Mouse (Mus musculus) granulocyte monocyte progenitor cell, adult 5-6 weeks (primary cell): ENCODE results near the gene Ggt6. TPM values are rescaled to one million over a fixed set of nuclear protein-coding genes. Genes with fewer than 3 reads are reported as not detected.
A peak's percentile ranks its signal among the peaks of the same experiment; 100 is the strongest.

Experiments
- ATAC-seq: replicated peaks from 2 replicates; pipeline ENCODE4 v1.8.0; 2016; ENCODE audit warnings: mild to moderate bottlenecking, moderate TSS enrichment, inconsistent platforms; ENCODE audit not compliant: poor library complexity, severe bottlenecking
- total RNA-seq, 2 experiments: library from RNA; stranded (forward) in 1 of 2; stranded (reverse) in 1 of 2; fragments of 200-712, 200-1000 nt in 1 of 2; fragments of >200 nt in 1 of 2; fragmentation: Nextera tagmentation in 1 of 2; gene quantifications; 2 replicates each; pipeline ENCODE4 v1.2.3; 2014 to 2017

The Ggt6 gene
- total RNA-seq, 2 experiments from 2014 or later = not detected

DNA sequence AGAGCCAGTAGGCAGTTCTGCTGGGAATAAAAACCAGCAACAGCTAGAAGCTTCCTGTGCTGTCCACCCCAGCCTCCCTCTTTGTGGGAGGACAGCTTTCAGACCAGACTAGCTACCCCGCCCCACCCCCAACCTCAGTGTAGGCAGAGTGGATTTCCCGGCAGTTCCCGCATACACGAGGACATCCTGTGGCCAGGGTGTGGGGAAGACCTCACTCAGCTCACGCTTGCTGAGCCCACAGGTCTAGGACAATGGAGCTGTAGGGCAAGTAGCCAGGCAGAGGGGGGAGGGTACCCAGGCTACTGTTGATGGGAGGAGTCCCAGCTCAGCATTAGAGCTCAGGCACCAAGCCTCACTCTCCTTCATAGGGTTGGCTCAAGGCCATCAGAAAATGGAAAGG lies 33.9 kb downstream of the Ggt6 start:
- peak; percentile 8; the same call in 1 of the 2 replicates for ATAC-seq

DNA sequence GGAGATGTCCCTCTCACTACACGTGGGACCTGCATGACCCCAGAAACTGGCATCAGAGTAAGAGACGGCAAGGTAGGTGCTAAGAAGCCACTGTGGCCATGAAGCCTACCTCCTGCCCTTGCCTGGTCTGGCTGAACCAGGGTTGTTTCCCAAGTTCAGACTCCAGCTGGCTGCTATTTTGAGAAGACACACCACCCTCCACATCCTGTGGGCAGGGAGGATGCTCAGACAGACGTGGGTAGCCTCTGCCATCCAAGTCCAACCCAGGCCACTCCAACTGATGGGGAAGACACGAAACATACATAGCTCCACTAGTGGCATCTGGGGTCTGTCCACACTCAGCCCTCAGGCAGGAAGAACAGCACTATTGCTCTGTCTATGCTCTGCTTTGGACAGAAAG lies 34.7 kb downstream of the Ggt6 start:
- ATAC-seq = no peak

DNA sequence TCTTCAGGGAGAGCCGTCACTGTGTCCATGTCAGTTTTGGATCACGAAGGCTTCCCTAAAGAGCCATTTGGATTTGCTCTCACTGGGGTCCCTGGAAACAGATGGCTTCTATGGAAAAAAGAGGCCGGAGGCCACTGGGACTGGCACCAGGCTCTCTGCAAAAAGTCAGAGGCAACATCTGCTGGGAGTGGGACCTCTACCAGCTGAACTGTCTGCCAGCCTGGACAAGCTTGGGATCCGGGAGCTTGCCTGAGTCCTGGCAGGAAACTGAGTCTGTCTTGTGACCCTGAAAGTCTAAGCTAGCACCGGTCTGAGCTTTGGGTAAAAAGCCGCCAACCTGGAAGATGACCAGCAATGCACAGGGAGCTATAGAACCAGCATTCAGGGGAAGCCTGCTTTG lies 36.1 kb downstream of the Ggt6 start:
- ATAC-seq = no peak

DNA sequence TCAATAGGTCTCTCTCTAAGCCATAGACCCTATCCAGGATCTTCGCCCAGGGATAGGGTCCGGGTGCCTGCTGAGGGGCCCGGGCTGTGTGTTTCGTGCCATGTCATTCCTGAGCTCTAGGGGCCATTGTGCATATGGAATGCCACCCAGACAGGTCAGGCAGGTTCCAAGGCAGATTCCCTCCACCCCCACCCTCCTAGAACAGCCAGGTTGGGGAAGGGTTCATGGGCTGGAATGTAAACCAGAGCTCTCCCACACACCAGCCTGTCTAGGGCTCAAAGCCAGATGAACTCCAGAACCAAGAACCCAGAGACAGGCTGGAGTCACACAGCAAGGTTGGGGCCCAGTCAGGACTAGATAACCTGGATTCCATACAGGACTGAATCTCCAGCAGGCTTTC lies 38.2 kb downstream of the Ggt6 start:
- ATAC-seq = no peak

DNA sequence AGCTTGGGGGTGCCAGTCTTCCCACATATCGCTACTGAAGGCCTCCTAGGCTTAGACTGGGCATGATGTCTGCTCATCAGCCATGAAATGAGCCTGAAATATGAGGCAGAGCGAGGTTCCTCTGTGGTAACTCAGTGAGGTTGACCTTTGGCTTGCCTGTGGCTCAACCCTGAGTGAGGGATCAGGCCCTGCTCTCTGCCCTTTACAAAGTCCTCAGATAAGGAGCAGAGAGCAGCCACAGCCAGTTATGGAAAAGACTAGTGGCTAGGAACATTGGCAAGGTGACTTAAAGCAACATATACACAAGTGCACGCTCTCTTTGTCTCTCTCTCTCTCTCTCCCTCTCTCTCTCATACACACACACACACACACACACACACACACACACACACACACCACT lies 39.6 kb downstream of the Ggt6 start:
- no peak for ATAC-seq

DNA sequence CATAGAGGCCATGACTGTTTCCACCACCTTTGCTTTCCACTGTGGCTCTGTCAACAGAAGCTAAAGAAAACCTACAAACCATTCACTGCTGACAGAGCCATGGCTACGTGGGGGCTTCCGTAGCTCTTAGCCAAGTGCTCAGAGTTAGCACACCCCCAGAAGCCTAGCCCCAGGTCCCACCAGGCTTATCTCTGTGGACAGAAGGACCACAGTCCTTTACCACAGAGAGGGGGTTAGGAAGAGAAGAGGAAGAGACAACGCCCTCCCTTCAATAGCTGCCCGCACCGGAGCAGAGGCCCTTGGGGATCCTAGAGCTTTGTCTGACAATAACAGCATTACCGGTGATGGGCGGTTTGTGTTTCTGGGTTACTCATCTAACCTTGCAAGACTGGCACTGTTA lies 40.1 kb downstream of the Ggt6 start:
- peak; percentile 80 for ATAC-seq

DNA sequence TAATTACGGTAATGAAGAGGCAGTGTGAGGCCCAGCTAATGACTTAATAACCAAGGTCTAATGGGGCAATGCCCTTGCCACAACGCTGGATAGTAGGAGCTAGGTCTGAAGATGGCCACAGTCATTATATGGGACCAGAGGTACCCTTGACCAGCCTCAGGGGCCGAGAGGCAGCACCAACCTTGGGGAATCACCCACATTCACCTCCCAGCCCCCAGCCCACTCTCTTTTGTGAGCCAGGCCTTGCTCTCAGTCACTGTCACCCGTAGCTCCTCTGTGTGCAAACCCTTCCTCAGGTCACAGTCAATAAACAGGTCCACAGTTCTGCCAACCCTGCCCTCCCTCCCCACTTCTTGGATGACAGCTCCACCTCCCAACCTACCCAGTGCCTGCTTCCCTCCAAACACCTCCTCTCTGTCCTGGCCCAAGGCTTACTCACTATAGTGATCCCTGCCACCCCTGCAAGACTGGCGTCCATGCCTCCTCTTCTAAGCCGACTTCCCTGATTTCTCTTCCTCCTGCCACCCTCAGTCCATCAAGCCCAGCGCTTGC lies 40.8 kb downstream of the Ggt6 start:
- peak; percentile 21; the same call in 1 of the 2 replicates for ATAC-seq

DNA sequence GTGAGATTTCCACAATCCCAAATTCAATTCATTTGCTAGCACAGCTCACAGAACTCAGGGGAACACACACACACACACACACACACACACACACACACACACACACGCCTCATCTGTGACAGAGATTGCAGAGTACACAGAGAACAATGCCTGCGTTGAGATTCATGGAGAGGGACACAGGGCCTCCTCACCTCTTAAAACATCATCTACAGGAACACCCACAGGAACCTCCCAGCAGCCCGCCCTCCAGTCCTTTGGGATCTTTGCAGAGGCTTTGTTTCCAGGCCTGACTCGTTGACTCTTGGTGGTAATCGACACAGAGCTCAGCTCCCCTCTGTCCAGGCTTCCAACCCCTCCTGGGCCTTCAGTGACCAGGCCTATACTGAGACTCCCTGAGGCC lies 41.9 kb downstream of the Ggt6 start:
- no peak for ATAC-seq

DNA sequence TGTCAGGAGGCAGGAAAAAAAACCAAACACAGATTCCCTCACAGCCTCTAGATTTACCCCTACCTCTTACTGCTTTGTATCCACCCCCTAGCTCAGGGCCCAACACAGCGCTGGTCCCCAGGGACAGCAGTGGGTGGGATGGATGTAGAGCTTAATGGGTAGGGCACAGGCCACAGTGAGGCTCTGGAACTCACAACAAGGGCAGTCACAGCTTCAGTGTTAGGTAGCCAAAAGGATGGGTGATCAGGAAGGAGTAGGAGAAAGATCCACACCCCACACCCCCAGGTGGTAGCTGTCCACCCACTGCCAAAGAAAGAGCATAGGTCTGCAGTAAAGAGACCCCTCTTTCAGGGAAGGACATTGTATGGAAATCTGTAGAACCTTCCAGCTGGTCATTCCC lies 42.3 kb downstream of the Ggt6 start:
- no peak for ATAC-seq

DNA sequence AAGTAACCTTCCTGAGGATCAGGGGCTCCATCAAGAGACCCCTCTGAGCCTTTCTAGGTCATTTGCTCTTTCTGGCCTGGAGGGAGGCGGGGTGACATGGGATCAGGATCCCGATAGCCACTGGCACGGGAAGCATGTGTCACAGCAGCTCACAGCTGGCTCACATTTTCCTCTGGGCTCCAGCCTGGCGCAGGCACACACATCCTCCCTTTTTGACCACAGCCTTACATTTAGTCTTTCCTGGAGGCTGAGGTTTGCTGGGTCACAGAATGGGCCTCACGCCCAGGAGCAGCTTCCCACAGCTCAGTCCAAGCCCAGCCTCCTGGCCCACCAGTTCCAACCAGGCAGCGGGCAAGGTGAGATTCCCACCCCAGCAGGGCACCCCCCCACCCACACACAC lies 42.9 kb downstream of the Ggt6 start:
- peak; percentile 27; the same call in 1 of the 2 replicates for ATAC-seq

DNA sequence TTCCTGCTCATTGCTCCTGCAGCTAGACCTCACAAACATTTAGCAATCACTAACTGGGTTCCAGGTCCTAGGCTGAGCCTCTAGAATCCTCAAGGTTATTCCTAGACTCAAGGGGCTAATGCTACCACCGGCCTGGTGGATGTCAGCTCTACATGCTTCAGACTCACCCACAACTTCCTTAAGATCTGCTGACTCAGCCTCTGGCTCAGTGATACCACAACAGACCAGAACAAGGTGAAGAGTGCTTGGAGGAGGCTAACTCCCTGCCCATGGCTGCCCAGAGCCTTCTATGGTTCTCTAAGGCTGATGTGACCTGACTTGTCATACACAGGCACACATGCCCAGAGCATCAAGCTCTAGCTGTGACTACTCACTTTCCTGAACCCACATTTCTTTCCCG lies 44.2 kb downstream of the Ggt6 start:
- peak; percentile 25; the same call in 1 of the 2 replicates for ATAC-seq

DNA sequence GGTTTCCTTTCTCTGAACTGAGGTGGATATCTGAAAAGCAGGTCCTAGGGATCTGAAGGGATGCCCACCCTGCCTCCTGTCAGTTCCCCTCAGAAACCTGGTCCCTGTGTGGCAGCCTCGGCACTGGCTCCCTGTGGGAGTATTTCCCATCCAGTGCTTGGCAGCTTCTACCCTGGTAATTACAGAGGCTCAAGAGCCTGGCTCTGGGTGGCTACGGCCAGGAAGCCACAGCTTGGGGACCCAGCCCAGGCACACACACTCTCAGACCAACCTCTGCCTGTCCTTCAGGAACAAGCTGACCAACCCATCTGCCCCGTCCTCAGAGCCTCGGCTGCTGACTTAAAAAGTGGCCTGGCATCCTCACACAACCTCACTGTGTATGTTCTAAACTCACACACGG lies 46.0 kb downstream of the Ggt6 start:
- ATAC-seq = no peak

DNA sequence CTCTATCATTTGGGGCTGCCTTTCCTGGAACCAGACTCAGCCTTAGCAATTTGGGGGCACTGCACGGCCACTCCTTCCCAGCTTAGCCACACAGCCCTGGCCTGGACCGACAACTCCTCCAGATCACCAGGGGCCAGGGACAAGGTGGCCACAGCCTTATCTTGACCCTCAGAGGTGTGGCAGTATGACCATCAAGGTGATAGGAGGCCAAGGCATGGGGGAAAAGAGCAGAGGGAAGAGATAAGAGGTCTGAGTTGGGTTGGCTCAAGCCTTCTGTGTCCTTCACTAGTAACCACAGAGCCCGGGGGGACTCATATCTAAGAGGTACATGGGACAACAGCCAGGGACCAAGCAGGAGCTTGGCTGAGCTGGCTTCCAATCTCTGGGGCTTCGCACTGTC lies 46.6 kb downstream of the Ggt6 start:
- no peak for ATAC-seq

DNA sequence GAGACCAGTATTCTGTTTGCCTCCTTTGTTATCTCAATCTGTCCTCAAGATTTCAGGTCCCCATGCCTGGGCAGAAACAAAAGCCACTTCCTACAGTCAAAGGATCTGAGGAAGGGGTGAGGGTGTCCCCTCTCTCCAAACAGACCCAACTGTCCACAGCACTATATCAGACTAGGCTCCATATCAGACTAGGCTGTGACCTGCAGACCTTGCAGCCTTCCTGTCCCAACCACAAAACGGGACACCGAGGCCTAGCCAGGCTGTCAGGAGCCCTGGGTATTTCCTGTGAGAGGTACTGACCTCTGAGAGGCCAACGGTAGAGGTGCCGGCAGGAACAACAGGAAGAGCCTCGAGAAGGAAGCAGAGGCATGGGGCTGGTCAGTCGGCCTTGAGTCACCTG lies 49.2 kb downstream of the Ggt6 start:
- peak; percentile 52 for ATAC-seq

DNA sequence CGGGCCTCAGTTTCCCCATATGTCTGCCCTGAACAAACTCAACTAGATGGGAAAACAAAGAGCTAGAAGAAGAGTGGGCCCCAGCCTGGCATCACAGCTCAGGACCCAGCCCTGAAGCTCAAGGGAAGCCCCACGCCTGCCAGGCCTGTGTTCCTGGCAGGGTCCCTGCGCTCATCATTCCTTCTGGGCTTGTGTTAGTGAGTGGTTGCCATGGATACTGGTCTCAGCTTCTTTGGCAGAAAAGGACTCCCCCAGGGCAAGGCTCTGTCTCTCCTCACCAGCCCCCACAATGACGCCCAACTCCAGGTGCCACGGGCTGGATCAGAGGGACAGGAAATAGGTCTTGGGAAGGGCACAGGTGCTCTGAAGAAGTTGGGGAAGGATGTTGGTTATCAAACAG lies 49.8 kb downstream of the Ggt6 start:
- ATAC-seq = no peak

DNA sequence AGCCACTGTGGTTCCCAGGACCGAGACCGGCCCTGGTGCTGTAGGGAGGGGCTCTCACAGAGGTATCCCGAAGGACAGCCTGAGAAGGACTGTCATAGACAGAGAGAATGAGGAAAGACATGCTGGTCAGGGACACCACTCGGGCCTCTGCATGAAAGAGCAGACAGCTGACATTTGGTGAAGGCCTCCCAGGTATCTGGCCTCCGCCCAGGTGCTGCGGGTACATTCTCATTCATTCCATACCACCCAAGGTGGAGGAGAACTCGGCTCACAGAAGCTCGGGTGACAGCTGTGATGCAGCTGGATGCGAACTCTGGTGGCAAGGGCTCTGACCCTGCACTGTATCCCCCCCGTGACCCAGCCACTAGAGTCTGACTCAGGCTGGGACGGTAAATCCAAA lies 50.6 kb downstream of the Ggt6 start:
- no peak for ATAC-seq

DNA sequence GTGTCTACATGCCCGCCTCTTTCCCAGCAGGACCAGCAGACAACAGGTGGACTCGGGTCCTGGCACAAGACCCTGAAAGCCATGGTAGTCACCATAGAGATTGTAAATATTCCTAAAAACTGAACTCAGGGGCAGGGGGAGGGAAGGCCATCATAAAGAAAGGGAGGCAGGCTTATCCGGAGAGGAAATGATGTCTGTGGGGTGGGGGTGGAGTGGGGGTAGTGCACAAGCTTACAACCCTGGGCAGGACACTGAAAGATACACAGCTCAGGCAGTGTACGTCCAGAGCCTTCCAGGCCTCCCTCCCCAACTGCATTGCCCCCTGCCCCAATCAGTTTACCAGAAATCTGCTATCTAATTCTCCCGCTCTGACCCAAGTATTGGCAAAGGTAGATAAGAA lies 51.8 kb downstream of the Ggt6 start:
- ATAC-seq = no peak

DNA sequence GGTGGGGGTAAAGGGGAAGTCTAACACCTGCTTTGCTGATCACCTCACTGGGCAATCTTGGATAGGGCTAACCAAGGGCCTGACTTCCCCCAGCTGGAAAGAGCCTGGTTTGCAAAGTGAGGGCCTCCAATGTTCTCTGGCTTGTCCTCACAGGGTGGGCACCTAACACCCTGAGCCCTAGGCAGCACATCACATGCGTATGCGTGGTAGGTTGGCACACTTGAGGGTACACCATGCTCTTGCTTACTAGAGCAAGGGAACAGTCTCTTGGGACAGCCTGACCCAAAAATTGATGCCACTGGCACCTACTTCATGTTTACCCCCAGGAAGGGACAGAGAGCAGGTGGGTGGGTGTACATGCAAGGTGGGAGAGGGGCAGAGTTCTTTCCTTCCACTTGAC lies 52.4 kb downstream of the Ggt6 start:
- no peak for ATAC-seq

Other genes with a start within 250 kb of the Ggt6 start
- gene Gm43951, start 228.7 kb upstream of the Ggt6 start, total RNA-seq (2014; fragmentation: Nextera tagmentation) = 0.21 TPM in 1 of 2 replicates, not detected in the other
- 1.0 and 1.1 TPM in 2 replicates for gene Gm43951, start 228.7 kb upstream of the Ggt6 start, total RNA-seq (2017)
- gene 4933427D14Rik, start 228.1 kb upstream of the Ggt6 start, total RNA-seq (2014; fragmentation: Nextera tagmentation) = 10.4 and 12.1 TPM in 2 replicates
- 7.2 and 34.4 TPM in 2 replicates for gene 4933427D14Rik, start 228.1 kb upstream of the Ggt6 start, total RNA-seq (2017)
- gene Txndc17, start 228.0 kb upstream of the Ggt6 start, total RNA-seq (2014; fragmentation: Nextera tagmentation) = 115 and 151 TPM in 2 replicates
- gene Txndc17, start 228.0 kb upstream of the Ggt6 start, total RNA-seq (2017) = 36.3 and 66.3 TPM in 2 replicates
- gene Med31, start 219.9 kb upstream of the Ggt6 start, total RNA-seq (2014; fragmentation: Nextera tagmentation) = 12.2 and 12.4 TPM in 2 replicates
- 12.7 and 20.9 TPM in 2 replicates for gene Med31, start 219.9 kb upstream of the Ggt6 start, total RNA-seq (2017)
- not detected in 2 replicates for gene Slc13a5, start 168.3 kb upstream of the Ggt6 start, total RNA-seq (2014; fragmentation: Nextera tagmentation)
- gene Slc13a5, start 168.3 kb upstream of the Ggt6 start, total RNA-seq (2017) = not detected in 2 replicates
- gene Xaf1, start 133.9 kb upstream of the Ggt6 start, total RNA-seq (2014; fragmentation: Nextera tagmentation) = 3.6 and 8.9 TPM in 2 replicates
- gene Xaf1, start 133.9 kb upstream of the Ggt6 start, total RNA-seq (2017) = 2.0 and 11.7 TPM in 2 replicates
- gene Fbxo39, start 121.1 kb upstream of the Ggt6 start, total RNA-seq (2014; fragmentation: Nextera tagmentation) = not detected in 2 replicates
- not detected in 2 replicates for gene Fbxo39, start 121.1 kb upstream of the Ggt6 start, total RNA-seq (2017)
- not detected in 2 replicates for gene Tekt1, start 73.1 kb upstream of the Ggt6 start, total RNA-seq (2014; fragmentation: Nextera tagmentation)
- gene Tekt1, start 73.1 kb upstream of the Ggt6 start, total RNA-seq (2017) = 0.15 TPM in 1 of 2 replicates, not detected in the other
- 0.79 and 1.2 TPM in 2 replicates for gene Smtnl2, start 23.8 kb upstream of the Ggt6 start, total RNA-seq (2014; fragmentation: Nextera tagmentation)
- not detected in 2 replicates for gene Smtnl2, start 23.8 kb upstream of the Ggt6 start, total RNA-seq (2017)
- gene Mybbp1a, start 5.8 kb downstream of the Ggt6 start, total RNA-seq (2014; fragmentation: Nextera tagmentation) = 172 and 173 TPM in 2 replicates
- 132 and 239 TPM in 2 replicates for gene Mybbp1a, start 5.8 kb downstream of the Ggt6 start, total RNA-seq (2017)
- gene Spns2, start 54.4 kb downstream of the Ggt6 start, total RNA-seq (2014; fragmentation: Nextera tagmentation) = 27.1 and 41.2 TPM in 2 replicates
- gene Spns2, start 54.4 kb downstream of the Ggt6 start, total RNA-seq (2017) = 5.6 TPM in 2 replicates
- gene Spns3, start 115.0 kb downstream of the Ggt6 start, total RNA-seq (2014; fragmentation: Nextera tagmentation) = 32.1 and 46.2 TPM in 2 replicates
- 21.8 and 23.0 TPM in 2 replicates for gene Spns3, start 115.0 kb downstream of the Ggt6 start, total RNA-seq (2017)
- gene Ube2g1, start 171.8 kb downstream of the Ggt6 start, total RNA-seq (2014; fragmentation: Nextera tagmentation) = 30.1 and 39.5 TPM in 2 replicates
- 32.3 and 37.7 TPM in 2 replicates for gene Ube2g1, start 171.8 kb downstream of the Ggt6 start, total RNA-seq (2017)